Mouse (Mus musculus): Measurements from ENCODE around the gene Cemip2. TPM values are rescaled to one million over a fixed set of nuclear protein-coding genes. Genes with fewer than 3 reads are reported as not detected.

Cemip2 gene
- polyA plus RNA-seq (2012; rRNA removed), result 4.5 and 5.2 TPM in 2 replicates

DNA sequence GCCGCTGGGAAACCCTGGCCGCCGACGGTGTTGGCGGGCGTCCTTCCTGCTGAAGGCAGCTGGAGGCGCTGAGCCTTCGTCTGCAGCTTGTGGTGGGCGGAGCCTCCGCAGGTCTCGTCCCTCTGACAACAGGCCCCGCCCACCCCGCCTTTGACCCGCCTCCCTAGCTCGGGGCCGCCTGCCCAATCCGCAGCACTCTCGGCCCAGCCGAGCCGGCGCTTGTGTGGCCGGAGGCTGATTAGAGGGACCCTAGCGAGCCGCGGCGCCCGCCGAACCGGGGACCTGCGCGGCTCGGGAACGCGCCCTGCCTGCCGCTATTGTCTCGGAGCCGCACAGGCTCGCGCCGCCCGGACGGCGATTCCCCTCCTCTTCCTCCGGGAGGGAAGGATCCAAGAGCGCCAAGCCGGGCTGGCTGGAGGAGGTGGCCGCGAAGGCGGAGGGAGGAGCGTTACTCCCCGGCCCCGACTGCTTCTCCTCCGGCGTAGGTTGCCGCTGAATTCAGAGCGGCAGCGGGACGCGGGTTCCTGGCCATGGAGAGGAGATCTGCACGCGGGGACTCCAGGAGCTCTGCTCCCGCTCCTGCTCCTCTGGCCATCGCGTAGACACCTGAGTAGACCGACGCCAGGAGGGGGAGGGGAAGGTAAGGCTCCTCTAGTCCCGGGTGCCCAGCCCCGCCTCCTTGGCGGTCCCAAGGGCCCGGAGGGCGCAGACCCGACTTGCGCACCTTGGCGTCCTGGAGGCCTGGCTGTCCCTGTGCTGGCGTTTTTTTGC is at the start of gene Cemip2:
TSS of gene Cemip2 (plus strand) at position 196 of the 771 bp plus-strand sequence.

Other genes with a start within 250 kb of the Cemip2 start
- 0.79 and 1.7 TPM in 2 replicates for gene 1110059E24Rik, start 125.4 kb upstream of the Cemip2 start, polyA plus RNA-seq (2012; rRNA removed)
- 14.8 and 21.4 TPM in 2 replicates for gene Abhd17b, start 125.2 kb upstream of the Cemip2 start, polyA plus RNA-seq (2012; rRNA removed)

Measured in ovary, adult 2 months (tissue).